Mouse (Mus musculus) heart, postnatal 36 days (tissue): ENCODE results near the gene Thsd4. TPM values are rescaled to one million over a fixed set of nuclear protein-coding genes. Genes with fewer than 3 reads are reported as not detected.

Source experiments
- DNase-seq, 2 experiments: peaks; one replicate each; pipeline ENCODE4 v3.0.0; 2021 to 2022
- intact Hi-C: fragments of 180-260 bp; cut with DNase I; formaldehyde crosslinking; loops from one replicate; pipeline ENCODE4 v1.15.1; 2025
- total RNA-seq, 2 experiments: library from RNA; stranded (reverse); gene quantifications; 2 replicates each; pipeline ENCODE4 v1.2.3; 2021

The Thsd4 gene
- total RNA-seq, 2 experiments from 2014 or later, result 5.4 to 6.6 TPM

DNA sequence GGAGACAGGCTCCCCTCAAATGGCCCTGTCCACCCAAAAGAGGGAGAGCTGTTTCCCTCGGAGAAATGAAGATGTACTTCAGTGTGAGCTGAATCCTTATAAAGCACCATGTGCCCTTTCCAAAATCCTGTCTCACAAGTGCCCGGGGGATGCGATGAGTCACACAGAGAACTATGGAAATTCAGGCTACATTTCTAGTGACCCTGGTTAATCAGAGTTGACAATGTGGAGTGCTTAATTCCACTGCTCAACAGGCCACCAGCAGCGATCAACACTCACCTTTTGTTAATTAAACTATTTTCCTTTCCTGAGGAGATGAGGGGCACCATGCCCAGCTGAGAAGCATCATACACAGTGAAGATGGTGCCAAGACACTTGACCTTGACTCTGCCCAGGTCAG is 138.9 kb downstream of the Thsd4 start:
- DNase-seq, result no peak
- intact Hi-C loops, result no loop called here

DNA sequence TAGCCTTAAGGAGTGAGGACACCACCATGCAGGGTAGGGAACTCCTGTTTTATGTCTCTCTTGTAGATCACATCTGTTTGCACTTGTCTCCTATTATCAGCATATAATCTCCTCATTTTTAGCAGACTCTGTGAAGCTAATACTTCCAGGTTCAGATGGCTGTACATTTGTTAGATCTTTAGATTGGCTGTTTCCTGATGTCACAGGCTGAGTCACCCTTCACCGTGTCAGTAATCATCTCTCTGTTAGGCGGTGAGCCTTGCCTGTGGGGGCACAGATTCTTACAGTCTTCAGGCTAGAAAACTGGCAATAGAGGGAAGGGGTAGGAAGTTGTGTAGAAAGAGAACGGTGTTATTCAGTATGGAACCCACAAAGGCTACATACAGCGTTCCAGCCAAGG is 139.3 kb downstream of the Thsd4 start:
- DNase-seq, result no peak
- intact Hi-C loops, result no loop called here

DNA sequence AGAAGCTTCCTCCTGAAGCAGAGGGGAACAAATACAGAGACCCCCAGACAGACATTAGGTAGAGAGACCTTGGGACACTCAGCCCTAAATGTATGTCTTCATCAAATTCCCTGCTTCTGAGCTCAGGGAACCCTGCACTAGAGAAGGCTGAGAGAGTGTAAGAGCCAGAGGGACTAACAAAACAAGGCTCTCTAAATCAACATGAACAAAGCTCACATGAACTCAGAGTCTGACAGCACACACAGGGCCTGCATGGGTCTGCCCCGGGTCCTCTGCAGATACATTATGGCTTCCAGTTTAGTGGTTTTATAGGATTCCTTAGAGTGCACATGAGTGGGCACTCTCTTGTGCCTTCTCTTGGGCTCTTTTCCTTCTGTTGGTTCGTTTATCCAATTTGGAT is 140.8 kb downstream of the Thsd4 start:
- DNase-seq, result no peak
- intact Hi-C loops, result no loop called here

DNA sequence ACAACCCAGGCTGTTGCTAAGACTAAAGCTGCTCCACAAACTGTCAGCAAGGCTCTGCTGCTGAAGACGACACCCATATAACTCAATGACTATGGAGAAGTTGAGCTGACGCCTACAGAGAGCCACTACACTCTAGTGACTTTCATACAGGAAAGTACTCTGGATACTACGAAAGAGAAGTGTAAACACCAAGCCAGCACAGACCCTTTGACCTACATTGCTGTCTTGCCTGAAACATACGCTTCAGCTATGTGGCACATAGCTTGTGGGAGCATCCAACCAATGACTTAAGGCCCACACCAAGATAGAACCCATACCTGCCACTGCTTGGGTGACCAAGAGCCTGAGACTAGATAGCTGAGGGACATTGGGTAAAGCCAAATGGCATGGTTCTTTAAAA is 141.3 kb downstream of the Thsd4 start:
- DNase-seq, result no peak
- intact Hi-C loops, result no loop called here

DNA sequence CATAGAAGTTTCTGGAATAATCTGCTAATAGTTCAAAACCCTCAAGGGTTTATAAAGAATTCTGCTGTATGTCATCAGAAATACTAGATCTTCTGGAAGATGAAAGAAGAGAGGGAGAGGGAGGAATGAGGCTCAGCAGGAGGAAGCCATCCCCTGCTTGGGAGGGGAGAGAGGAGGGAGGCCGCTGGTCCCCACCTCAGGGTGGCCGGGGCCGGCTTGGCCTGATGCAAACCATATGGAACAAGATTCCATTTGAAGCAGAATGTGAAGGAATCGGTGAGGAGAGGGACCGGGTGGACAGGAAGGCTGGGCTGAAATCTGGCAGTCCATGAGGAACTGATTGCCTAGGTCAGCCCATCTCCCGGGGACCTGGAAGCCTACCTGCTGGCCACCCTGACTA is 143.6 kb downstream of the Thsd4 start:
- no peak for DNase-seq
- intact Hi-C loops, result no loop called here

DNA sequence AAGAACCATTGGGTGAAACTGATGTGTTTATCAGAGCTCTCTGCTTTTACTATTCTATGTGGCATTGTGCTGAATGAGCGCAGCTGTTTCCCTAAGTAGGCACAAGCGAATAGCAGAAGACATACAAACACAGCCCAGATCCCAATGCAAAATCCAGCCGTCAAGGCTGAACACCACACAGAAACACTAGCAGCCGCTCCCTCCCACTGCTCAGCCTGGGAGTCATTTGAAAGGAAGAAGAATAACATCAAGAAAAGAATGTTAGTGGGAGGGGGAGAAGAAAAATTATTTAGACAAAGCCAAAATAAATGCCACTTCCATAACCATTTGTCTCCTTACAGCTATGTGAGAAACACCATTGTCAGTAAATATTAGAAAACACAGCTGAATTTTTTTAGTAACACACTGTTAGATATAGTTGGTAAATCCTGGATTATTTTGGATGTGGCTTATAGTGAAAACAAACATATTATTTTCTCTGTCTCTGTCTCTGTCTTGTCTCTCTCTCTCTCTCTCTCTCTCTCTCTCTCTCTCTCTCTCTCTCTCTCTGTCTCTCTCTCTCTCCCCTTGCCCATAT is 148.6 kb downstream of the Thsd4 start:
- intact Hi-C loops, result no loop called here
- no peak for DNase-seq

DNA sequence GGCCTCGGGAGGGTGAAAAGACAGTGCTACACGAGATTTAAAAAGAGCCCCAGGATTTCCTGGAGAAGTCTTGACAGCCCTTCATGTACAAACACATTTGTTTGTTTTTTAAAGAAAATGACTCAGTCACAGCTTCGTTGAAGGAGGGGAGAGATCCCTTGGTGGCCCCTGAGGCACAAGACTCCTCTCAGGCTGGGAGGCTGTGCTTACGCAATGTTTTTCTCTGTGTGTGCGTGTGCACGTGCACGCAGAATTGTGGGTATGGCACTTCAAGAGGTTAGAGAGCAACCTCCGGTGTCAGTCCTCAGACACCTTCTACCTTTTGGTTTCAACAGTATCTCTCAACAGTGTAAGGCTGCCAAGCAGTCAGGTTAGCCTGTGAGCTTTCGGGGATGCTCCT is 153.3 kb downstream of the Thsd4 start:
- intact Hi-C loops, result no loop called here
- no peak for DNase-seq

DNA sequence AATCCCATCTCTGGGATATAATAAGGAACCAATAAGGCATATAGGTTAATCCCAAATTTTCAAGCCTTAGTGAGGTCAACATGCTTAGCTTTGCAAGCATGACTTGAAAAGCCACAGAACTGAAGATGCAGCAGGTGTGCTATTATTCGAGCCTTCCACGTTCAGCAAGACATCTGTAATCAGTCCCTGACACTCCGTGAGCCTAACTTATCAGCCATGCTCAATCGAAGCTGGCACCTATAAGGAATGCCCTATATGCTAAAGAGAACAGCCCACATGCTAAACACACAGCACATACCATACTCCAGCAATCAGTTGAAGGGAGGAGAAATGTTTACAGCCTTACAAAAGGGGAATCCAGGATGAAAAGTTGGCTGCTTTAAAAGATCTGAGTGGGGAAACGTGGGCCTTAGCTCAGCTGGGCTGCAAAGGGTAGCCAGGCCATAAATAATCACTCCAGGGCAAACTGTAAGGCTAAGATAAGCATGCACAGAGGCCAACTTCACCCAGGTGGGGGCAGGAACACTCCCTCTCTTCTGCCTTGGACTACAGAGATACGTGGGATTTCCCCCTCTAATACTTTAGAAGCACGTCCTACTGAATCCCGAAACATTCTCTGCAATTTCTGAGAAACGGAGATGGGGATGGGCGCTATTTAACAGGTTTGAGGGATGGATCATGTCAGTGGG is 154.1 kb downstream of the Thsd4 start:
- intact Hi-C loops, result no loop called here

DNA sequence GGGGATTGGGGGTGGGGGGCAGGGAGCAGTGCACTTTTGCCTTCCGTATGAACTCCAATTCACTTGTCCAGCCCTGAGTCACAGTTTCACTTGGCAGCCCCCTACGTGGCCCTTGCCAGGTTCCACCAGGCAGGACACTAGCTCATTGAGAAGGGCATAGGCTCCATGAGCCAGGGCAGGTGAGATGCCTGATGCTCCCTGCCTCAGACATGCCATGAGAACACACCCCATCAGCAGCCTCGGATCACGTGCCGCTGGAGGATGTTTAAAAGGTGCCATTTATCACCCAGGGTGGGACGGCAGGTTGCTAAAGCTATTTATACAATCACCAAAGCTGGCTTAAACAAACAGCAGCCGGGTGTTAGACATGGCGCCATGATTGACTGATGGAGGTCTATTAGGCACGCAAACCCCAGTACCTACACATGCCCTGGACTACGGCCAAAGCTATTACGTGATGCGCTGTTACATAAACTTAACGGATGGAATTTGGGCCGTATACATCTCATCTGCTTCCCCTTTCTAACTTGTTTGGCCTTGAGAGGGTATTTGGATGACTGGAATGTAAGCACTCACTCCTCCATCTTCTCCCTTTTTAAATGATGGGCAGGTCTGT is 157.6 kb downstream of the Thsd4 start:
- intact Hi-C loops, result no loop called here
- DNase-seq, result no peak

More for the DNA sequence above, 154.1 kb downstream of the Thsd4 start:
- no peak for DNase-seq

DNA sequence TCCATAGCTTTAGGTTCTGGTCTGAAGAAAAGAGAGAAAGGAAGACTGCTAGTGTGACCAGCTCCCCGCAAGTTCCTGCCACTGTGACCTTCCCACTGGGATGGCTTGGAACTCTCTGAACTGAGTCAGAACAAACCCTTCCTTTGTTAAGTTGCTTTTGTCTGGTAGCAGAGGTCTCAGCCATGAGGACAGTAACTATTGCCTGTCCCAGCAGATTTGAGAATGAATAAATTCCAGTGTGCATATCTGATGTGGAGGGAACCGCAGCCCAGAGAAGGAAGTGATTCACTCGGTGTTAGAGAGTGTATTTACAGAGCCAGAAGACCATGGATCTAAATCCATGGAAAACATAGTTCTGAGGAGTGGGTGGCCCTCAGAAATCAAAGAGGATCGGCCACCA is 169.5 kb downstream of the Thsd4 start:
- DNase-seq, result no peak

DNA sequence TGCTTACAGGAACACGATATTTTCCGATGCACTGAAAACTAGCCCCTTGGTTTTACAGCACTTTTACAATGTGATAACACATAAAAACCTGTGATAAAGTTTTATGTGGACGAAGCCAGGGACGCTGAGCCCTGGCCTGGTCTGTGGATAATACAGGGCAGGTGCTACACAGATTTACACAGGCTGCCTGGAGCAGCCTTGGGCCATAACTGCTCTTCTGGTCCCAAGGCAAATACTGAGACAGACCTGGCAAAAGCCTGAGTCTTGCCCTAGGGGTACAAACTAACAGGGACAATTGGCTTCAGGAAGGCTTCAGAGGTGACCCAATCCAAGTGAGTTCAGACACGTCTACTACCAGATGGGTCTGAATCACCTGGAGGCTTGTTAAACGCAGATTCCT is 170.7 kb downstream of the Thsd4 start:
- intact Hi-C loops, result no loop called here
- no peak for DNase-seq

More for the DNA sequence above, 169.5 kb downstream of the Thsd4 start:
- intact Hi-C loops, result no loop called here

DNA sequence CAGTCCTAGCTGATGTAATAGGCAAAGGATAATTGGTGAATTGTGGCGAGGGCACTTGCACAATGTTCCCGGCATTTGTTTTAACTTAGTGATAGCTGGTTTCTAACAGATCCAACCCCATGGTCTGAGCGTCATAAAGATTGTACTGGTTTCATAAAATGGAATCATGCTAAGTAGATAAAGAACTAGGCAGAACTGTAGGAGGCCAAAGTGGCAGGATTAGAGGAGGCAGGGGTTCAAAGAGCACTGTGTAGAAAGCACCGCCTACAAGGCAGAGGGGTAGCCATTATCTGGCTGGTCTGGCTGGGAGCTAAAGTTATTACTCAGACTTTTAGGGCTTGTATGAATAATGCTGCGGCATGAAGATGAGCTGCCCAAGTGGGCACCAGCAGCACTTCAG is 185.7 kb downstream of the Thsd4 start:
- no peak for DNase-seq
- intact Hi-C loops, result no loop called here

DNA sequence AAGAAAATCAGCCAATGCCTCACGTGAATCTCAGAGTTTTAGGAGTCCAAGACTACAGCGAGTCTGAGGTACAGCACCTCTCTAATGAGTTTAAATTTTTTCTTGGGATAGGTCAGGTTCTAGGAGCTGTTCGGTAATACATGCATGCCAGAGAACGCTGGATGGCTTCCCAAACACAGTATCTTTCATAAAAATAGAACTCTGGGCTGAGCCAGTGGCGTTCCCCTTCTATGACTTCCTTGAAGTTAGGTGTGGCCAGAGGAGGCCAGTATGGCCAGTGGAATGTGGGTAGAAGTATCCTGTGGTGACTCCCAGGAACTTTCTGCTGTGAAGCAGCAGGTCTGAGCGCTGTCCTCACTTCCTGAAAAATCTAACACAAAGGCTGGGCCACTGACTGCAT is 186.4 kb downstream of the Thsd4 start:
- intact Hi-C loops, result no loop called here

DNA sequence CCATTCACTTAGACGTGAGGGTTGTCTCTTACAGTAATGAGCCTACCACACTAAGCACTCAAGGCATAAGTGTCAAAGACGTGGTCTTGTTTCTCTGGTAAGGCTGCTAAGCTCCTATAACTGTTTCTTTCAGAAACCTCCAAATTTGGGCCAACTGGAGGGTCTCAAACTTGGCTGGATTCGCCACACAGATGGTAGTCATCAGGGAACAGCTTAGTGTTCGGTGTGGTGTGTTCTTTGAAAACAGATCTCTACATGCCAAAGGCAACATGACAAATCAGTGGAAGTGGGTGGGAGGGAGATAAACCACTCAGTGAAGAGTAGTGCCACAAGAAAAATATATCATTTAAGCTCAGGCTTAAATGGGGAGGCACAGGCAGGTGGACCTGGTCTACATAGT is 191.9 kb downstream of the Thsd4 start:
- intact Hi-C loops, result no loop called here
- no peak for DNase-seq

More for the DNA sequence above, 186.4 kb downstream of the Thsd4 start:
- DNase-seq, result peak; percentile 24 to 28

DNA sequence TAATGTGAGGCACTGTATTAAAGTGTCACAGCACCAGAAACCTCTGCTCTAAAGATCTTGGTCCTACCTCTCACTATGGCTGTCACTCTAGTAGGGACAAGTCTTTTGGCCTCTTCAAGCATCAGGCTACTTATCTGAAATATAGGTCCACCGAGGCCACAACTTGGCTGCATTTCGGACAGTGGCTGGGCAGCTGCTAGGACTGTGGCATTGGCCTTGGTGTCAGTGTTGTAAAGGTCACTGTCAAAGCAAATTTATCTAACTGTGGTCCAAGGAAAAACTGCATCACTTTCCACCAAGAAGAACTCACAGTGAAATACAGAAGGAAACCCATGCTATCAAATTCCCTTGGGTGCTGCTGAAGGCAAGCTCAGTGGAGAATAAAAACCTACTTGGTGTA is 197.1 kb downstream of the Thsd4 start:
- intact Hi-C loops, result no loop called here
- DNase-seq, result no peak

DNA sequence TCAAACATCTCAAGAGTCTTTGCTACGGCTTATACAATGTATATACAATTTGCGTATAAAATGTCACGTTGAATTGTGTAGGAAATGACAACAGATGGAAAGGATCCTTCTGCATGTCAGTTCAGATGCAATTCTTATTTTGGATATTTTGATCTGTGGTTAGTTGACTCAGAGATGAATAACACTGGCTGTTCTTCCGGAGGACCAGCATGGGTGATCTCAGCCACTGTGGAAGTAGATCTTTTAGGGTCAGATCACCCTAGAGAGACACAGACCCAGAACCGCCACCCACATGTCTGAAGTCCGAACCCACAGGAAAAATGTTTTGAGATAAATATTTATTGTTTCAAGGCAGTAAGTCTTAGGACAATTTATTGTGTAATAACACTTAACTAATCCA is 198.4 kb downstream of the Thsd4 start:
- no peak for DNase-seq
- intact Hi-C loops, result no loop called here

DNA sequence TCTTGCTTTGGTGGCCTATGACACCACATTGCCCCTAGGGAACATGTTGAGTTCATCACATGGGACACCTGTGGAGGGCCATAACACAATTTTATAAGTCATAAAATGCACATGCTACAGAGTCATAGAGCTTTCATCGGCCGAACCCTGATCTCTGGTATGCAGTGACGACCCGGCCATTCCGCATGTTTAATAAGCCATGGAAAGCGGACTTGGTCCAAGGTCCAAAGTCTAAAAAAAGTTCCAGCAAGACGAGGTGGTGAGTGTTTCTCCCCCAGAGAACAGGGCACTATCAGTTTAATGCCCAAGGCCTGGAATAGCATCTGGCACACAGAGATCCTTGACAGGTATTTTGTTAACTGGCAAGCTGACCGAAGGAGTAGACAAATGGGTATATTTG is 204.6 kb downstream of the Thsd4 start:
- intact Hi-C loops, result no loop called here
- DNase-seq, result peak in 1 of 2 experiments; percentile 22

DNA sequence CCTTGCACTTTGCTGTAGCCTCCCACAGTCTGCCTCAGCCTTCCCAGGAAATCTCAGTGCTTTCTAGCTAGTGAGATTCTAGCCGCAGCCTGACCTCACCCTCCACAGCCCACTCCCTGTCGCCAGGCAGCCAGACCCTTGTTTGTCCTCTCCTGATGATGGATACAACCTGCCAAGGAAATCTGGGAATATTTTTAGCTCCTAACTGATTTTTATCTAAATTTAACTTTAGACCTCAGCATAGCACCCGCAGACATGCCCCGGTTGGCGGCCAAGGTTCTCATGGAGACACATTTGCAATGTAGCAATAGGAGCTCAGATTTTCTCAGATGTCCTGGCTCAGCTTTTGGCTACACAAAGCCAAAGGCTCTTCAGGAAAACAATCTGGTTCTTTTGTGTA is 205.3 kb downstream of the Thsd4 start:
- peak in 1 of 2 experiments; percentile 46 for DNase-seq
- intact Hi-C loops, result no loop called here

DNA sequence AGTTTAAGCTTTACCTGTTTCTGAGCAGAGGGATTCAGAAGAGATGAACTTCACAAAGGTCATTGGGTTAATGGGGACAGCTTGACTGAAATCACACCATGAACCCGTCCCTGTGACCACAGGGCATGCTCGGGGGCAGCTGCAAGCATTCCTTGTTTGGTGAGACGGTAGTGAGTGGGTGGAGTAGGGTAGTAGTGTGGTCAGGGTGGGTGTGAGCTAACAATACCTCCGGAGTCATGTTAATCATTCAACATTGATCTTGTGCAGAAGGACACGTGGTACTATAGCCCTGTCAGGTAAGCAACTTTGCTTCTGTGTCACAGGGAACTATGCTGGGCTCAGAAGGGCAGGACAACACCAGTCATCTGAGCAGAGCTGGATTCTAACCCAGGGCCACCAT is 206.3 kb downstream of the Thsd4 start:
- no peak for DNase-seq
- intact Hi-C loops, result no loop called here

DNA sequence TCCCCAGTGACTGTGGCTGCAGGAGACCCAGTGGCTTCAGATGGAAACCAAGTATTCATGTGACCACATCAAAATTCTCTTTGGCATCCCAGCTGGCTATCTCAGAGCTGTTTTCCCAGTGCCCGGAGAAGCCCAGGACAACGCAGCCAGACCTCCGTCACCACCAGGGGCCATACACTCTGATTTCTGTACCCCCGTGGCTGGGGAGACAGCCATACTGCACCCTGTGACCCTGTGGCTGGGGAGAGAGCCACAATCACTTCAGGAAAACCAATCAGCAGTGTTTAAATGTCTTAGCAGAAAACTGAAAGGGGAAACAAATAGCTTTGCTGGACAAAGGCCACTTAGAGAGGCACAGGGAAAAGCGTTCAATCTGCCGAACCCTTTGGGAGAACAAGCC is 208.2 kb downstream of the Thsd4 start:
- intact Hi-C loops, result no loop called here
- DNase-seq, result no peak

DNA sequence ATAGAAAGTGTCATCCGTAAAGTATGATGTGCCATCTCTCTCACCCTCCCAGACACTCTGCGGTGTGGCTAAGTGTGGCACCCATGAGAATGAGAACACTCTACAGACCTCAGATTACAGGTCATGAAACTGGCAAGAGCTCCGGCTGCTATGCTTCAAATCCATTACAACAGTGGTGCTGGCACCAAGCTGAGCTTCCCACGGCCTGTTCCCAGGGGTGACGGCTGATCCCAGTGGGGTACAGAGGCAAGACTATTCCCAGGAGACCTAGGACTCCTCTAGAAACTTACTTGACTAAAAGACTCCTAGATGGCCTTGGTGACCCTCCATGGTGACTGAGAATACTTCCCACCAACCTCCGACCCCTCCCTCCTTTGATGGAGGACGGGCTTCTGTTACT is 209.2 kb downstream of the Thsd4 start:
- intact Hi-C loops, result no loop called here
- no peak for DNase-seq

DNA sequence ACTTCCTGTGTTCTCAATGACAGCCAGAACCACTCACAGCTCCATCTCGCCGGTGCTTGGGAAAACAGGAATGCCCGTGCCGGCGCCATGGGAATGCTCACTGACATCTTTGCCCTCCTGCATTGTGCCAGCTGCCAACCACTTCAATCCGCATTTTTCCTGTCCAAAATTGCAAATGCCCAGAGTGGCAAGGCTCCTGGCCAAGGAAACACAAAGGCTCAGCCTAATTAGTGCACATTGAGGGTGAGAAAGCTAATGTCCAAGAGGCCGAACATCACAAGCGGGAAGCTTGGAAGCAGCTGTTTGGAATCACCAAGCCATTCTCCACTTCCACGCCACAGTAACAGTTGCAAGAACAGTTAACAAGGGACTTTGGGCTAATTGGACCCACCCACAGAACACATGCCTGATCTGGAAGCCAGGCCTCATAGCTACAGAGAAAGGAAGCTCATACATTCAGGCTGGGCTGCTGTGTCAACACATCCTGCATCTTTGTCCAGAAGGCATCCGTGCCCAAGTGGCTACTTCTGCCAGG is 210.2 kb downstream of the Thsd4 start:
- intact Hi-C loops, result no loop called here
- no peak for DNase-seq
